Mouse (Mus musculus): ENCODE data around the gene Camsap2. TPM values are rescaled to one million over a fixed set of nuclear protein-coding genes. Genes with fewer than 3 reads are reported as not detected.

The Camsap2 gene
- polyA plus RNA-seq, 1 experiment from 2014 or later = 20.0 TPM

GRCm38 (mm10) chr1:136228328-136229039, 117.4 kb downstream of the Camsap2 start:
- peak overlapping the region; percentile 78 for H3K27ac ChIP-seq (ENCODE audit: low read depth)
- no peak for TF ChIP-seq CTCF (IDR thresholded peaks at IDR 0.05; ENCODE audit: low read depth)
- 7% methylated on average over 13 of the region's 13 CpGs for WGBS
- H3K4me3 ChIP-seq (ENCODE audit: low read depth, low read length) = no peak overlapping the region
- peak overlapping the region; percentile 76 for H3K4me2 ChIP-seq
- peak; percentile 35 for ATAC-seq (ENCODE audit: insufficient read depth)
- H3K9ac ChIP-seq = no peak overlapping the region
- H3K27me3 ChIP-seq (ENCODE audit: insufficient read depth, low read length) = no peaks in the 10 kb centered on the region
- H3K4me1 ChIP-seq (ENCODE audit: insufficient read depth) = peaks cover 27% of the 10 kb centered on the region
- peaks cover 42% of the 10 kb centered on the region for H3K36me3 ChIP-seq (ENCODE audit: insufficient read depth)
- peak; percentile 62 for DNase-seq
- no peaks in the 10 kb centered on the region for H3K9me3 ChIP-seq (ENCODE audit: low read depth, low read length)

GRCm38 (mm10) chr1:136227870-136228269, 118.0 kb downstream of the Camsap2 start:
- no peaks in the 10 kb centered on the region for H3K9me3 ChIP-seq (ENCODE audit: low read depth, low read length)
- WGBS = 44% methylated on average over 4 of the region's 4 CpGs
- ATAC-seq (ENCODE audit: insufficient read depth) (no peak; the same call in 1 of the 2 replicates), DNase-seq (peak; percentile 15)
- H3K27ac ChIP-seq (ENCODE audit: low read depth) = peak overlapping the region; percentile 78
- H3K4me1 ChIP-seq (ENCODE audit: insufficient read depth) = peaks cover 27% of the 10 kb centered on the region
- H3K4me2 ChIP-seq = peak overlapping the region; percentile 76
- H3K9ac ChIP-seq = no peak overlapping the region
- H3K4me3 ChIP-seq (ENCODE audit: low read depth, low read length) = no peak overlapping the region
- peaks cover 42% of the 10 kb centered on the region for H3K36me3 ChIP-seq (ENCODE audit: insufficient read depth)
- H3K27me3 ChIP-seq (ENCODE audit: insufficient read depth, low read length) = no peaks in the 10 kb centered on the region
- TF ChIP-seq CTCF (IDR thresholded peaks at IDR 0.05; ENCODE audit: low read depth) = no peak

DNA sequence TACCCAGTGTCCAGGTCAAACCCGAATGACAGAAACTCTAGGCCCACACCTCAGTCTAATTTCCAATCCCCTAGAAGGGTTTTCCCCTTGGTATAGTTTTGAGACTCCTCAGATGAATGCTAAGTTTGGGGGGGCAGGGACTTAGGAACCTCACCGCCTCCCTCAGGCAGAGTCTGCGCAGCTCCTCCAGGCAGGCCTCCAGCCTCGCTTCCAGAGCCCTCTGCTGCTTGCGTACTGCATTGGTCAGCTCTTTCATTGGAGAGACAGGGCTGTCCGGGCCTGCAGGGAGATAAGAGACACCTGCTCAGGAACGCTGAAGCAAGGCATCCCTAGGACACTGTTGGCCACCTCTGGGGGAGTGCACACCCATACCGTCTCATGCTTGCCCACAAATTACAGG, 119.3 kb downstream of the Camsap2 start:
- no peak for ATAC-seq (ENCODE audit: insufficient read depth)
- TF ChIP-seq CTCF (IDR thresholded peaks at IDR 0.05; ENCODE audit: low read depth) = no peak
- Histone ChIP-seq H3K36me3 (ENCODE audit: insufficient read depth) (peaks cover 53% of the 10 kb centered on the region), H3K4me2 (no peak overlapping the region), H3K9ac (no peak overlapping the region), H3K27ac (ENCODE audit: low read depth) (no peak overlapping the region), H3K4me1 (ENCODE audit: insufficient read depth) (peaks cover 24% of the 10 kb centered on the region), H3K4me3 (ENCODE audit: low read depth, low read length) (no peak overlapping the region), H3K9me3 (ENCODE audit: low read depth, low read length) (no peaks in the 10 kb centered on the region), H3K27me3 (ENCODE audit: insufficient read depth, low read length) (no peaks in the 10 kb centered on the region)
- DNase-seq = no peak
- WGBS = 79% methylated on average over 8 of the region's 8 CpGs

GRCm38 (mm10) chr1:136225846-136226245, 120.1 kb downstream of the Camsap2 start:
- H3K4me3 ChIP-seq (ENCODE audit: low read depth, low read length) = no peak overlapping the region
- H3K36me3 ChIP-seq (ENCODE audit: insufficient read depth) = peaks cover 56% of the 10 kb centered on the region
- WGBS = 93% methylated on average over 8 of the region's 8 CpGs
- H3K27ac ChIP-seq (ENCODE audit: low read depth) = no peak overlapping the region
- no peak for TF ChIP-seq CTCF (IDR thresholded peaks at IDR 0.05; ENCODE audit: low read depth)
- no peak for ATAC-seq (ENCODE audit: insufficient read depth)
- no peak overlapping the region for H3K4me2 ChIP-seq
- DNase-seq = no peak
- peaks cover 25% of the 10 kb centered on the region for H3K4me1 ChIP-seq (ENCODE audit: insufficient read depth)
- no peaks in the 10 kb centered on the region for H3K27me3 ChIP-seq (ENCODE audit: insufficient read depth, low read length)
- H3K9ac ChIP-seq = no peak overlapping the region
- no peaks in the 10 kb centered on the region for H3K9me3 ChIP-seq (ENCODE audit: low read depth, low read length)

DNA sequence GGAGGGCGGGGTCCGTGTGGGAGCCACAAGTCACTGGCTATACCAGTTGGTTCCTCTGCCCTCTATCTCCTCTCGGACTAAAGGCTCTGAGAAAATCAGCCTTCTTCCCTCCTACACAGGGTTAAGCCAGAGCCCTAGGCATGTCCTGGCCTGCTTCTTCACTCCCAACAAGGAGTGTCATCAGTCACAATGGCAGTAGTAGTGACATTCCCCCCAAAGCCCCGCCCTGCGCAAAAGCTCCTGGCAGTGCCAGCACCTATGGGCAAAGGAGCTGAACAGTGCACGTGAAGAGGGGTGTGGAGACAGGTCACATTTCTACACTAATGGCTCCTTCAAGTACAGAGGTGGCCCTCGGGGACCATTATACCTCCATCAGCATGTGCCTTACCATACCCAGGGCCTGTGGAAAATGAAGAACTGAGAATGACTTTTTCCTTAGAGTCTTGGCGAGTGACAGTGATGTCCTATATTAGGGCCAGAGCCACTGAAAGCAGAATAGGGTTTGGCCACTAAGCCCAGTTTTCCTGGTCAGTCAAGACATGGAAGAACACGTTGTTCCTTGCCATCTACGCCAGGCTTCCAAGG, 122.1 kb downstream of the Camsap2 start:
- ATAC-seq (ENCODE audit: insufficient read depth) = no peak
- Histone ChIP-seq H3K36me3 (ENCODE audit: insufficient read depth) (peaks cover 64% of the 10 kb centered on the region), H3K4me2 (no peak overlapping the region), H3K27ac (ENCODE audit: low read depth) (no peak overlapping the region), H3K27me3 (ENCODE audit: insufficient read depth, low read length) (no peaks in the 10 kb centered on the region), H3K4me3 (ENCODE audit: low read depth, low read length) (no peak overlapping the region), H3K4me1 (ENCODE audit: insufficient read depth) (peaks cover 18% of the 10 kb centered on the region), H3K9ac (no peak overlapping the region), H3K9me3 (ENCODE audit: low read depth, low read length) (no peaks in the 10 kb centered on the region)
- no peak for TF ChIP-seq CTCF (IDR thresholded peaks at IDR 0.05; ENCODE audit: low read depth)
- no peak for DNase-seq
- 87% methylated on average over 10 of the region's 10 CpGs for WGBS

DNA sequence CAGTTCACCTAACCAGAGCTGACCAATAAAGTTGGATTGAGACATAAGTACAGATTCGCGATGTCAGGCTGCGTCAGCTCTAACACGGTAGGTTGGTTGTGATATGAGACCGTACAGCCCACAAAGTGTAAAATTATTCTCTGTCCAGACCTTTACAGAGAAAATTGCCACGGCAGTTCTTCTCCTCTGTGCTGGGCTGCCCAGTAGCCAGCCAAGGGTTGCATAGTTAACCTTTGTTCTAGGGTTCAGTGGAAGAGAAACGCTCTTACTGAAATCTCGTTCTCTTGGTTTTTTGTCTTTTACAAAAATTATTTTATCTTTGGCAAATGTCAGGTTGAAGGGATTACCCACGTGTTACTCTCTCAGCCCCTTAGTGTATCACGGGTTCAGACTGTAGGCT, 123.5 kb downstream of the Camsap2 start:
- Histone ChIP-seq H3K9me3 (ENCODE audit: low read depth, low read length) (no peaks in the 10 kb centered on the region), H3K4me3 (ENCODE audit: low read depth, low read length) (no peak overlapping the region), H3K27me3 (ENCODE audit: insufficient read depth, low read length) (no peaks in the 10 kb centered on the region), H3K4me2 (no peak overlapping the region), H3K9ac (no peak overlapping the region), H3K27ac (ENCODE audit: low read depth) (no peak overlapping the region), H3K36me3 (ENCODE audit: insufficient read depth) (peaks cover 76% of the 10 kb centered on the region), H3K4me1 (ENCODE audit: insufficient read depth) (peaks cover 4% of the 10 kb centered on the region)
- ATAC-seq (ENCODE audit: insufficient read depth) (no peak), DNase-seq (no peak)
- WGBS = 64% methylated on average over 10 of the region's 10 CpGs
- no peak for TF ChIP-seq CTCF (IDR thresholded peaks at IDR 0.05; ENCODE audit: low read depth)

DNA sequence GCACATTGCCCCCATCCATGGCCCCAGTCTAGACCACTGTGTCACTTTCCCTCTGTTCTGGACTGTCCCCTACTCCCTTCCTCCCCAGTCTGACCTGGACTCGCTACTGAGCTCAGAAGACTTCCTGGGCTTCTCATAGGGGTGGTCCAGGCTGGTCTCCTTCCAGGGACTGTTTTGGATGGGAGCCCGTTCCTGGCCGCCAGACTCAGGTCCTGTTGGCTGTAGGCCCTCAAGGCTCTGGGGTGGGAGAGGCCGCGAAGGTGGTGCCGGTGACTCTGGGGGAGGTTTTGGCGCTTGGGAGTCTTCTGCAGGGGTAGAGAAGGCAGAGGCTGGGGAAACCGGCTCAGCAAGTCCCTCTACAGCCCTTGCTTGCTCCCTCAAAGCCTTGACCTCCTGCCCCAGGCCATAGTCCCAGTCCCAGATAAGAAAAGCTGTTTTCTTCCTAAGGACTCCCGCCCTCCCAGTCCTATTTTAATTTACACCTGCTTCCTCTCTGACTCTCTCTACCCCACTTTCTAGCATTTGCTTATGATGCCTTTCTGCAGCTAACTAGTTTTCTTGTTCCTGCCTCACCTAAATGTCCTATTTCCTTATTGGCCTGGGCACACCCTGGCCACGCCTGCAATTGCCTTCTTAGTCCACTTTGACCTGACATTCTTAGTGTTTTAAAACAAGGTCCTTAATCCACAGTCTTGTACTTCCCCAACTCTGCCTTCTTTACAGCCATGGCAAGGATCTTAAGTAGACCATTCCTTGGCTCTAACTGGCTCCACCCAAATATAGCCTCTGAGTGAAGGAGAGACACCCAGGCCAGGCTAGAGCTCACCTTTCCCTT, 125.7 kb downstream of the Camsap2 start:
- TF ChIP-seq CTCF (IDR thresholded peaks at IDR 0.05; ENCODE audit: low read depth) = no peak
- DNase-seq (peak; percentile 52), ATAC-seq (ENCODE audit: insufficient read depth) (no peak)
- H3K4me3 ChIP-seq (ENCODE audit: low read depth, low read length) = no peak overlapping the region
- H3K27me3 ChIP-seq (ENCODE audit: insufficient read depth, low read length) = no peaks in the 10 kb centered on the region
- H3K4me2 ChIP-seq = no peak overlapping the region
- H3K36me3 ChIP-seq (ENCODE audit: insufficient read depth) = peaks cover 66% of the 10 kb centered on the region
- H3K9me3 ChIP-seq (ENCODE audit: low read depth, low read length) = no peaks in the 10 kb centered on the region
- H3K4me1 ChIP-seq (ENCODE audit: insufficient read depth) = peaks cover 3% of the 10 kb centered on the region; the same call in 1 of the 2 replicates
- H3K9ac ChIP-seq = no peak overlapping the region
- no peak overlapping the region; the same call in 1 of the 2 replicates for H3K27ac ChIP-seq (ENCODE audit: low read depth)
- 56% methylated on average over 10 of the region's 10 CpGs for WGBS

Other genes starting within 250 kb of the Camsap2 start
- 3.8 and 4.1 TPM in 2 replicates for gene Kif21b, start 214.7 kb downstream of the Camsap2 start, polyA plus RNA-seq (2014; fragmentation: Nextera tagmentation; extraction: Ambion mirVana)
- 0.18 TPM in 1 of 2 replicates, not detected in the other for gene Mroh3, start 133.3 kb downstream of the Camsap2 start, polyA plus RNA-seq (2014; fragmentation: Nextera tagmentation; extraction: Ambion mirVana)
- 15.1 and 15.9 TPM in 2 replicates for gene Inava, start 111.8 kb downstream of the Camsap2 start, polyA plus RNA-seq (2014; fragmentation: Nextera tagmentation; extraction: Ambion mirVana)
- not detected in 2 replicates for gene Gpr25, start 85.2 kb downstream of the Camsap2 start, polyA plus RNA-seq (2014; fragmentation: Nextera tagmentation; extraction: Ambion mirVana)
- 16.4 and 17.8 TPM in 2 replicates for gene Ddx59, start 69.2 kb upstream of the Camsap2 start, polyA plus RNA-seq (2014; fragmentation: Nextera tagmentation; extraction: Ambion mirVana)
- gene Kif14, start 120.2 kb upstream of the Camsap2 start, polyA plus RNA-seq (2014; fragmentation: Nextera tagmentation; extraction: Ambion mirVana) = 8.9 and 11.3 TPM in 2 replicates

Data from lung, embryonic 14.5 days (tissue).